Mouse (Mus musculus) forebrain, postnatal 0 days (tissue): ENCODE results near the gene Rnf144a. TPM values are rescaled to one million over a fixed set of nuclear protein-coding genes. Genes with fewer than 3 reads are reported as not detected.
A peak's percentile ranks its signal among the peaks of the same experiment; 100 is the strongest.

Experiments
- ATAC-seq: fragments of 200-750 bp; cut with Nextera tagmentation; 2 replicates; pipeline ENCODE4 v1.8.0; 2017; ENCODE audit warnings: mild to moderate bottlenecking, moderate library complexity
- DNase-seq: peaks from one replicate; pipeline ENCODE4 v3.0.0-alpha.2; 2015
- H3K27ac ChIP-seq: fragments of 300-500 bp; sonication (generic); 2 replicates; pipeline ENCODE4 v1.5.1; 2014; ENCODE audit warnings: low read depth, mild to moderate bottlenecking, antibody characterized with exemption, low read length, moderate library complexity, mixed read lengths
- H3K27me3 ChIP-seq: fragments of 300-500 bp; sonication (generic); 2 replicates; pipeline ENCODE4 v1.6.1; 2014; ENCODE audit warnings: mild to moderate bottlenecking, low read length, mixed read lengths; ENCODE audit not compliant: insufficient read depth
- H3K36me3 ChIP-seq: fragments of 300-500 bp; sonication (generic); 2 replicates; pipeline ENCODE4 v1.6.1; 2014; ENCODE audit warnings: mild to moderate bottlenecking, moderate library complexity; ENCODE audit not compliant: insufficient read depth
- H3K4me1 ChIP-seq: fragments of 300-500 bp; sonication (generic); 2 replicates; pipeline ENCODE4 v1.6.1; 2014; ENCODE audit warnings: antibody characterized with exemption; ENCODE audit not compliant: insufficient read depth
- H3K4me2 ChIP-seq: fragments of 300-500 bp; sonication (generic); 2 replicates; pipeline ENCODE4 v1.6.1; 2014; ENCODE audit warnings: low read depth, mild to moderate bottlenecking, moderate library complexity
- H3K4me3 ChIP-seq: fragments of 300-500 bp; sonication (generic); 2 replicates; pipeline ENCODE4 v1.5.1; 2014; ENCODE audit warnings: low read depth, low read length, mixed read lengths
- H3K9ac ChIP-seq: fragments of 300-500 bp; sonication (generic); 2 replicates; pipeline ENCODE4 v1.6.1; 2014; ENCODE audit warnings: mild to moderate bottlenecking
- H3K9me3 ChIP-seq: fragments of 300-500 bp; sonication (generic); 2 replicates; pipeline ENCODE4 v1.6.1; 2016; ENCODE audit warnings: low read length
- CTCF ChIP-seq: sonication (generic); IDR thresholded peaks from 2 replicates; pipeline ENCODE4 v1.5.1; 2016; ENCODE audit warnings: antibody characterized with exemption, control low read depth, low read depth
- WGBS: fragments of 180-500 bp; shearing (Covaris S2); extraction: QIAGEN DNeasy Blood & Tissue Kit; methylation state at CpG from one replicate; pipeline ENCODE4 v1.1.7; 2014; 5-methylcytosine and 5-hydroxymethylcytosine counted together
- polyA plus RNA-seq: library from polyadenylated mRNA; unstranded; fragments of >200 nt; fragmentation: Nextera tagmentation; extraction: Ambion mirVana; gene quantifications from 2 replicates; pipeline ENCODE4 v1.2.1, GENCODE M21; 2015
- total RNA-seq: library from RNA; depleted of rRNA; stranded (reverse); fragments of >200 nt; gene quantifications from 2 replicates; pipeline ENCODE4 v1.2.3, GENCODE M21; 2014

The Rnf144a gene
- total and polyA plus RNA-seq, 2 experiments from 2014 or later, result 23.1 to 39.1 TPM

DNA sequence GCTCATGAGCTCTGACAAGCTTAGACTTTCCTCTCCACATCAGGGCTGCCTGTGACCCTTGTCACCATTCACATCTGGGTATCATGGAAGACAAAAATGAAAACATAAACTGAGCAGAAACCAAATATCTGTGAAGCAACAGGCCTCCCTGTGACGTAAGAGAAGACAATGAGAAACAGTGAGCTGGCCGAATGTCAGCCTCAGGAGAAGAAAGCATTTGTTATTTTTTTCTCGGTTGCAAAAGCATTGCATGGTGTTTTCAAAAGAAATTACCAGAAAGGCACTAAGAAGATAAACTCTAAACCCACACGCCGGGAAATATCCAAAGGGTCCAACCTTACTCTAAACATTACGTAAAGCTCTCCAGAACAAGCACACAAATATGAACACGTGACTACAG, 41.3 kb downstream of the Rnf144a start:
- ATAC-seq (no peak), DNase-seq (no peak)
- TF ChIP-seq CTCF, result no peak
- Histone ChIP-seq H3K27ac (no peak overlapping the region), H3K4me1 (no peaks in the 10 kb centered on the region), H3K9me3 (no peaks in the 10 kb centered on the region), H3K36me3 (peaks cover 10% of the 10 kb centered on the region; the same call in 1 of the 2 replicates), H3K27me3 (no peaks in the 10 kb centered on the region), H3K4me3 (no peak overlapping the region), H3K9ac (no peak overlapping the region), H3K4me2 (no peak overlapping the region)
- WGBS, result 86% methylated on average over 7 of the region's 7 CpGs

DNA sequence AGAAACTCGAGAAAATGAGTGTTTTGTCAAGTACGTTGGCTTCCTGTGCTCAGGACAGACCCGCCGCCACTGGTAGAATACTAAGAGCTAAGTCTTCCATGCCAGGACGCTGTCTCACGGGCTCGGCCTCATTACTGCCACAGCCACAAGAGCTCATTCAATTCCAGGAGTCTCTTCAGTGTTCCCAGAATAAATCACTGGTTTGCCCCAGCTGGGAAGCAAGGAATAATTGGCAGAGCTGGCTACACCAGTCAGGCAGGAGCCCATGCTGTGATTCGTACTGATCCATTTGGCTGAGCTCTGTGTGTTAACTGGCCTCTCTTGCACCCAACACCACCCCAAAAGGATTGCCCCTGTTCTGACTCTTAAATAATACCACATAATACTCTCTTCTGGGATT, 45.0 kb downstream of the Rnf144a start:
- Histone ChIP-seq H3K9ac (no peak overlapping the region), H3K4me1 (no peaks in the 10 kb centered on the region), H3K9me3 (no peaks in the 10 kb centered on the region), H3K4me2 (no peak overlapping the region), H3K27ac (0 out of 2 replicates have a peak overlapping the region, but pooled peaks have one; percentile 47), H3K4me3 (no peak overlapping the region), H3K36me3 (peaks cover 5% of the 10 kb centered on the region; the same call in 1 of the 2 replicates), H3K27me3 (no peaks in the 10 kb centered on the region)
- TF ChIP-seq CTCF, result no peak
- DNase-seq (peak; percentile 64), ATAC-seq (peak; percentile 91)
- 34% methylated on average over 8 of the region's 8 CpGs for WGBS

GRCm38 (mm10) chr12:26367361-26367760, 47.7 kb downstream of the Rnf144a start:
- no peak for DNase-seq
- TF ChIP-seq CTCF, result no peak
- WGBS, result 89% methylated on average over 2 of the region's 2 CpGs
- no peaks in the 10 kb centered on the region for H3K4me1 ChIP-seq
- H3K9ac ChIP-seq, result no peak overlapping the region
- H3K36me3 ChIP-seq, result no peaks in the 10 kb centered on the region
- H3K9me3 ChIP-seq, result no peaks in the 10 kb centered on the region
- ATAC-seq, result no peak
- no peak overlapping the region for H3K4me3 ChIP-seq
- no peak overlapping the region for H3K4me2 ChIP-seq
- no peak overlapping the region for H3K27ac ChIP-seq
- no peaks in the 10 kb centered on the region for H3K27me3 ChIP-seq

DNA sequence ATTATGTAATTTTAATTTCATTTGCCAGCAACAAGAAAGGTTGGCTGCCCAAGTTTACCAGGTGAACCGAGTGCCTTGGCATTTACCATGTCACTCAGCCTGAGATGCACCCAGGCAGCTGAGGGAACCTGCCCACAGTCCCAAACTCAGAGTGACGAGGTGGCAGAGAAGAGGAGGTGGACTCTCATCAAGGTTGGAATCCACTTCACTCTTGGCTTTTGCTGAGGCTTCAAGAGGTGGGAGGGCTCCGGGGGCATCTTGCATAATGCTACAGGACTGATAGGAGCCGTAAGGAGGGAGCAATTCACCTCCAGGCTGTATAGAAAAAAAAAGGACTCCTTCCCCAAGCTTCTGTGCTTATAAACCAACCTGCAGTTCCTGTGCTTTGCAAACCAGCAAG, 48.7 kb downstream of the Rnf144a start:
- DNase-seq, result no peak
- WGBS, result 94% methylated on average over 4 of the region's 4 CpGs
- Histone ChIP-seq H3K4me3 (no peak overlapping the region), H3K27ac (no peak overlapping the region), H3K9ac (no peak overlapping the region), H3K27me3 (no peaks in the 10 kb centered on the region), H3K36me3 (no peaks in the 10 kb centered on the region), H3K9me3 (no peaks in the 10 kb centered on the region), H3K4me1 (no peaks in the 10 kb centered on the region), H3K4me2 (no peak overlapping the region)
- TF ChIP-seq CTCF, result no peak
- no peak for ATAC-seq

DNA sequence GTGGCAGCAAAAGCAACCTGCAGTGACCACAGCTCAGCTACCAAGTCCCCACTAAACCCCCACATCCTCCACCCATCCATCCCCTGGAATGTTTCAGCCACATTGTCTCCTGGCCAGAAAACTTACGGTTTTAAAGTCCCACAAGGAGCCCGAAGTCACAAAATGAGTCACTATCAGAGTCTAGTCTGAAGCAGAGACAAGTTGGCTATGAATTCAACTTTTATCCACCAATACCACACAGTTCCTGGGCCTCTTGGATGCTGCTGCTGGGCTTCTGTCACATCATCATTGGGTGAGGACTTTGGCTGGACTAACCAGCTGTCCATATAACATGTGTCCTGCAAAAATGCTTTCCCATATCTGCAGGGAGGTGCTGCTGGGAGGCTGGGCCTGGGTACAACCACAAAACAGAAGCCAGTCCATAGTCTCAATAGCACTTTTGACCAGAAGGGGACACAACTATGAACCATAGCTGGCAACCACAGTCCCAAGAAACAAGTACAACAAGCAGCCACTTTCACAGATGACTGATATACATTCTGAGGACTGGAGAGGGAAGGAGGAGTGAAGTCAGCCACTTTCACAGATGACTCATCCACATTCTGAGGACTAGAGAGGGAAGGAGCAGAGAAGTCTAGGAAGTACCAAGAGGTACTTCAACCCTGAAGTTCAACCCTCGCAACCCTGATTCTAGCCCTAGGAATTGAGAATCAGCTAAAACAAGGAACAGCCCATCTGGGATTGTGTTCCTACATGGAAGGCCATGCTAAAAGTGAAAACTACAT, 49.3 kb downstream of the Rnf144a start:
- Histone ChIP-seq H3K27ac (no peak overlapping the region), H3K36me3 (no peaks in the 10 kb centered on the region), H3K9ac (no peak overlapping the region), H3K4me3 (no peak overlapping the region), H3K4me1 (no peaks in the 10 kb centered on the region), H3K9me3 (no peaks in the 10 kb centered on the region), H3K27me3 (no peaks in the 10 kb centered on the region), H3K4me2 (no peak overlapping the region)
- TF ChIP-seq CTCF, result no peak
- 94% methylated on average over 3 of the region's 3 CpGs for WGBS
- DNase-seq, result no peak
- ATAC-seq, result no peak

GRCm38 (mm10) chr12:26364822-26365221, 50.2 kb downstream of the Rnf144a start:
- no peak overlapping the region for H3K9ac ChIP-seq
- WGBS, result 75% methylated on average over 5 of the region's 5 CpGs
- no peak overlapping the region for H3K4me3 ChIP-seq
- H3K27ac ChIP-seq, result no peak overlapping the region
- no peak for DNase-seq
- no peaks in the 10 kb centered on the region for H3K4me1 ChIP-seq
- no peak for ATAC-seq
- no peaks in the 10 kb centered on the region for H3K27me3 ChIP-seq
- no peaks in the 10 kb centered on the region for H3K36me3 ChIP-seq
- H3K9me3 ChIP-seq, result no peaks in the 10 kb centered on the region
- no peak overlapping the region for H3K4me2 ChIP-seq
- no peak for TF ChIP-seq CTCF

DNA sequence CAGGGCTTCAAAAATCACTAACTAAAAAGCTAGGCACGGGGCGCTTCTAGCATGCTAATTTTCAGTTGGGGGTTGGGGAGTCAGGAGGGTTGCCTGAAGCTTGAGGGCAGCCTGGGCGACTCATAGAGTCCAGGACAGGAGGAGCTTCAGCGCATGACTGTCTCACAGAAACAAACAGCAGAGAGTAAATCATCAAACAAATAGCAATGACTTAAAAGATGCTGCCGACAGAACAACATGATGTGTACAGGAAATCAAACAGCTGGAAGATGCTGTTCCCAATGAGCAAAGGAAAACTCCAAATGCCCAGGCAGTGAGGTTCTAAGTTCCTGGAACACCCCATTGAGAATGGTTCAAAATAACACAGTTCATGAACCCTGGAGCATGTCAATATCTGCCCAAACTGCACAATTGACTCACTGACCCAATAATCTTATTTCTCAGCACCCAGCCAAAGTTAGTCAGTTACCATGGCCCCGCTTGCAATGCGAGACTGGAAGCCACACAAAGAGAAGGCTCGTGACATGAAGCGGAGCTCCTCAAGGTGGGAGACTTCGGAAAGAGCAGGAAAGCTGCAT, 54.0 kb downstream of the Rnf144a start:
- Histone ChIP-seq H3K9ac (no peak overlapping the region), H3K4me2 (no peak overlapping the region), H3K9me3 (no peaks in the 10 kb centered on the region), H3K27ac (no peak overlapping the region), H3K36me3 (0 out of 2 replicates have a peak, but pooled peaks cover 4% of the 10 kb centered on the region), H3K4me3 (no peak overlapping the region), H3K27me3 (no peaks in the 10 kb centered on the region), H3K4me1 (peaks cover 9% of the 10 kb centered on the region; the same call in 1 of the 2 replicates)
- WGBS, result 57% methylated on average over 10 of the region's 10 CpGs
- TF ChIP-seq CTCF, result no peak
- DNase-seq, result no peak
- no peak for ATAC-seq
